ENCODE assay signal across 8 mouse cellular contexts in the genomic region with DNA sequence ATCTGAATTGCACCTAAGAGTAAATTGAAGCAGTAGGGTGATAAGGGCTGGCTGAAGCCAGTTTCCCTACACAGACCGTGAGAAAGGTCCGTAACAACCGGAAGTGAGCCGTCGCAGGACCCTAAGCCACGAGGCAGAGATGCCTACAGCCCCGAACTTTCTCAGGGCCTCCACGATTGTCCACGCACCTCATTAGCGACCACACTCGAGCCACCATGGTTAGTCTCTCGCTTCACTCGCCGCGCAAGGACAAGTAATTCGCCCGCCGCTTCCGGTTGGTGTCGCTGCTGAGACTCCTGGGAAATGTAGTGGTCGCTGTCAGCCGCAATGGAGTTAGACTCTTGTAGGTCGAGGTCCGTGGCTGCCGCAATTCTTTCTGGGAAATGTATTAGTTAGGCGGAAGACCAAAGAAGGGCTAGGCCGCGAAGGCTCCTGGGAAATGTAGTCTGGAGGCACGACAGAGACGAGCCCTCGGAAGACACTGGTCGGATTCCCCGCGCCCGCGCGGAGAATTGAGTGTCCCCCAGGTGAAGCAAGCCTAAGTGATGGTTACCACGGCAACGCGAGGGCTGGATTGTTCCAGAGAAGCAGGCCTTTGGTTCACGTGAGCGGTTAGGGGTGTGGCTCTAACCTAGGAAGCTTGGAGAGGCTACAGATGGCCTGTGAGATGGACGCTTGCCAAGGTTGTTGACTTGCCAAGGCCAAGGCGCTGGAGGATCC. TPM values are rescaled to one million over a fixed set of nuclear protein-coding genes. Genes with fewer than 3 reads are reported as not detected.
DNase-seq lines count a peak whose midpoint lies in the region; ATAC-seq and TF ChIP-seq lines count a peak whose summit lies in the region.

A gene (minus strand): TSS at position 320 of the 720 bp plus-strand sequence.

- WGBS in forebrain, embryonic 12.5 days = 0% methylated on average over 44 of the region's 44 CpGs
- WGBS in heart, postnatal 0 days = under 1% methylated on average over 44 of the region's 44 CpGs
- under 1% methylated on average over 44 of the region's 44 CpGs for WGBS in liver, embryonic 16.5 days (ENCODE audit: insufficient replicate concordance)
- WGBS in neural tube, embryonic 13.5 days = under 1% methylated on average over 44 of the region's 44 CpGs

- H3K4me1 ChIP-seq in E14TG2a.4 (replicated peaks; ENCODE audit: low read depth, low read length) = peaks cover 71% of the 10 kb centered on the region
- H3K4me1 ChIP-seq in forebrain, embryonic 12.5 days = peaks cover 27% of the 10 kb centered on the region
- H3K4me1 ChIP-seq in heart, postnatal 0 days (ENCODE audit: control insufficient read depth, insufficient read depth) = peaks cover 18% of the 10 kb centered on the region
- H3K4me1 ChIP-seq in liver, embryonic 16.5 days (ENCODE audit: control insufficient read depth, low read depth, low read length) = peaks cover 44% of the 10 kb centered on the region
- peaks cover 40% of the 10 kb centered on the region for H3K4me1 ChIP-seq in neural tube, embryonic 13.5 days (replicated peaks)
- peaks cover 15% of the 10 kb centered on the region for H3K4me1 ChIP-seq in testis, adult 2 months (ENCODE audit: control insufficient read depth, insufficient read depth, low read length)

- peak; percentile 33; the same call in 1 of the 2 replicates for TF ChIP-seq POLR2A in testis, adult 2 months (IDR thresholded peaks at IDR 0.05; ENCODE audit: control insufficient read depth, low read depth, low read length)

- H3K9ac ChIP-seq in forebrain, embryonic 12.5 days = peak within 1 kb of the TSS; percentile 72
- peak within 1 kb of the TSS; percentile 67 for H3K9ac ChIP-seq in heart, postnatal 0 days (replicated peaks; ENCODE audit: low read depth, low read length)
- peak within 1 kb of the TSS; percentile 80 for H3K9ac ChIP-seq in liver, embryonic 16.5 days (ENCODE audit: low read depth, low read length)
- peak within 1 kb of the TSS; percentile 76 for H3K9ac ChIP-seq in neural tube, embryonic 13.5 days

- peaks cover 52% of the 10 kb centered on the region for H3K36me3 ChIP-seq in E14TG2a.4 (ENCODE audit: insufficient read depth, low read length)
- peaks cover 38% of the 10 kb centered on the region for H3K36me3 ChIP-seq in forebrain, embryonic 12.5 days (replicated peaks)
- H3K36me3 ChIP-seq in heart, postnatal 0 days (replicated peaks; ENCODE audit: control insufficient read depth, insufficient read depth, low read length) = peaks cover 30% of the 10 kb centered on the region
- H3K36me3 ChIP-seq in liver, embryonic 16.5 days (ENCODE audit: control insufficient read depth, insufficient read depth) = peaks cover 25% of the 10 kb centered on the region
- peaks cover 37% of the 10 kb centered on the region for H3K36me3 ChIP-seq in neural tube, embryonic 13.5 days
- no peaks in the 10 kb centered on the region; the same call in 1 of the 2 replicates for H3K36me3 ChIP-seq in testis, adult 2 months (ENCODE audit: control insufficient read depth, insufficient read depth, low read length)

- no peaks in the 10 kb centered on the region for H3K27me3 ChIP-seq in E14TG2a.4 (ENCODE audit: insufficient read depth, low read length)
- H3K27me3 ChIP-seq in forebrain, embryonic 12.5 days = no peaks in the 10 kb centered on the region
- no peaks in the 10 kb centered on the region for H3K27me3 ChIP-seq in heart, postnatal 0 days (ENCODE audit: control insufficient read depth, insufficient read depth, low read length)
- H3K27me3 ChIP-seq in liver, embryonic 16.5 days (ENCODE audit: control insufficient read depth, insufficient read depth, low read depth, low read length) = no peaks in the 10 kb centered on the region
- no peaks in the 10 kb centered on the region for H3K27me3 ChIP-seq in neural tube, embryonic 13.5 days
- no peaks in the 10 kb centered on the region for H3K27me3 ChIP-seq in testis, adult 2 months (ENCODE audit: control insufficient read depth, insufficient read depth, low read length)

- peak within 1 kb of the TSS; percentile 89 for H3K4me3 ChIP-seq in E14TG2a.4 (replicated peaks; ENCODE audit: low read length)
- peak within 1 kb of the TSS; percentile 63 for H3K4me3 ChIP-seq in forebrain, embryonic 12.5 days (replicated peaks)
- H3K4me3 ChIP-seq in heart, postnatal 0 days (ENCODE audit: low read depth, low read length) = peak within 1 kb of the TSS; percentile 60
- H3K4me3 ChIP-seq in liver, embryonic 16.5 days (ENCODE audit: low read depth, low read length) = peak within 1 kb of the TSS; percentile 82
- peak within 1 kb of the TSS; percentile 53 for H3K4me3 ChIP-seq in neural tube, embryonic 13.5 days
- peak within 1 kb of the TSS; percentile 99 for H3K4me3 ChIP-seq in testis, adult 2 months (ENCODE audit: control insufficient read depth, low read depth, low read length)

- no peaks in the 10 kb centered on the region for H3K9me3 ChIP-seq in E14TG2a.4 (ENCODE audit: low read length)
- no peaks in the 10 kb centered on the region for H3K9me3 ChIP-seq in forebrain, embryonic 12.5 days
- H3K9me3 ChIP-seq in heart, postnatal 0 days (replicated peaks; ENCODE audit: control insufficient read depth, low read length) = no peaks in the 10 kb centered on the region
- H3K9me3 ChIP-seq in liver, embryonic 16.5 days (replicated peaks; ENCODE audit: control insufficient read depth, low read length) = no peaks in the 10 kb centered on the region
- H3K9me3 ChIP-seq in neural tube, embryonic 13.5 days = no peaks in the 10 kb centered on the region

- H3K27ac ChIP-seq in forebrain, embryonic 12.5 days = peak within 1 kb of the TSS; percentile 81
- H3K27ac ChIP-seq in heart, postnatal 0 days (ENCODE audit: low read depth) = peak within 1 kb of the TSS; percentile 85
- peak within 1 kb of the TSS; percentile 83 for H3K27ac ChIP-seq in liver, embryonic 16.5 days (ENCODE audit: low read length)
- H3K27ac ChIP-seq in neural tube, embryonic 13.5 days (replicated peaks) = peak within 1 kb of the TSS; percentile 78
- peak within 1 kb of the TSS; percentile 97 for H3K27ac ChIP-seq in testis, adult 2 months (ENCODE audit: control insufficient read depth, insufficient read depth, low read depth, low read length)

- peak within 1 kb of the TSS; percentile 72 for H3K4me2 ChIP-seq in forebrain, embryonic 12.5 days
- peak within 1 kb of the TSS; percentile 66 for H3K4me2 ChIP-seq in heart, postnatal 0 days (ENCODE audit: low read depth, low read length)
- H3K4me2 ChIP-seq in liver, embryonic 16.5 days (ENCODE audit: low read depth, low read length) = peak within 1 kb of the TSS; percentile 72
- H3K4me2 ChIP-seq in neural tube, embryonic 13.5 days = peak within 1 kb of the TSS; percentile 64

- peak; percentile 96 for DNase-seq in c-Kit-positive CD71-positive TER-119-positive erythroid progenitor cells, embryonic 14.5 days (ENCODE audit: low spot score)
- DNase-seq in heart, postnatal 0 days (ENCODE audit: low spot score) = peak; percentile 99
- DNase-seq in kidney, postnatal 4 days = peak; percentile 94 to 96

- TF ChIP-seq CTCF in E14TG2a.4 (conservative IDR thresholded peaks at IDR 0.05; ENCODE audit: low read length) = peak; percentile 12; the same call in 1 of the 2 replicates
- TF ChIP-seq CTCF in heart, postnatal 0 days (IDR thresholded peaks at IDR 0.05; ENCODE audit: low read depth) = peak; percentile 69
- TF ChIP-seq CTCF in testis, adult 2 months (IDR thresholded peaks at IDR 0.05; ENCODE audit: control insufficient read depth, insufficient read depth, insufficient replicate concordance, low read depth, low read length) = peak; percentile 23; the same call in 1 of the 2 replicates

- peak; percentile 90 for ATAC-seq in forebrain, embryonic 12.5 days (ENCODE audit: low FRiP score)
- ATAC-seq in heart, postnatal 0 days (ENCODE audit: insufficient read depth, low read depth) = peak; percentile 86
- peak; percentile 83 for ATAC-seq in liver, embryonic 16.5 days (ENCODE audit: low read depth)
- peak; percentile 90 for ATAC-seq in neural tube, embryonic 13.5 days (ENCODE audit: low read depth)

- TF ChIP-seq EP300 in heart, postnatal 0 days (IDR thresholded peaks at IDR 0.05; ENCODE audit: low read depth) = 0 out of 2 replicates have a peak, but pooled peaks have one; percentile 45

RNA-seq across cellular contexts. Expression of the gene that starts here (rescaled TPM):
- 170 and 173 TPM in 2 replicates for polyA plus RNA-seq in forebrain, embryonic 12.5 days (2016; fragmentation: Nextera tagmentation; extraction: Ambion mirVana)
- 199 and 207 TPM in 2 replicates for total RNA-seq in heart, postnatal 0 days (2014; rRNA removed; ENCODE audit: low replicate concordance)
- 527 and 554 TPM in 2 replicates for polyA plus RNA-seq in heart, postnatal 0 days (2015; fragmentation: Nextera tagmentation; extraction: Ambion mirVana)
- polyA plus RNA-seq in liver, embryonic 16.5 days (2015; fragmentation: Nextera tagmentation; extraction: Ambion mirVana) = 129 and 149 TPM in 2 replicates
- polyA plus RNA-seq in neural tube, embryonic 13.5 days (2015; fragmentation: Nextera tagmentation; extraction: Ambion mirVana) = 179 and 214 TPM in 2 replicates
- polyA plus RNA-seq in testis, adult 2 months (2012; rRNA removed) = 253 and 274 TPM in 2 replicates

Comparison
In these comparisons a context has a peak if more than half of its experiments do, and no peak if none do; other contexts are left out.
1. Peak in every context shown above with its lines: DNase-seq, ATAC-seq, H3K4me3 ChIP-seq and H3K27ac ChIP-seq.
2. CTCF ChIP-seq: peak in every context shown above with its lines; median percentile 69 in heart, postnatal 0 days; 23 in testis, adult 2 months; 12 in E14TG2a.4.